Mouse (Mus musculus): ENCODE data around the gene Gm6899. TPM values are rescaled to one million over a fixed set of nuclear protein-coding genes. Genes with fewer than 3 reads are reported as not detected.

Gm6899 gene
- total and polyA plus RNA-seq, 3 experiments: 0.60 TPM; not detected in 2

DNA sequence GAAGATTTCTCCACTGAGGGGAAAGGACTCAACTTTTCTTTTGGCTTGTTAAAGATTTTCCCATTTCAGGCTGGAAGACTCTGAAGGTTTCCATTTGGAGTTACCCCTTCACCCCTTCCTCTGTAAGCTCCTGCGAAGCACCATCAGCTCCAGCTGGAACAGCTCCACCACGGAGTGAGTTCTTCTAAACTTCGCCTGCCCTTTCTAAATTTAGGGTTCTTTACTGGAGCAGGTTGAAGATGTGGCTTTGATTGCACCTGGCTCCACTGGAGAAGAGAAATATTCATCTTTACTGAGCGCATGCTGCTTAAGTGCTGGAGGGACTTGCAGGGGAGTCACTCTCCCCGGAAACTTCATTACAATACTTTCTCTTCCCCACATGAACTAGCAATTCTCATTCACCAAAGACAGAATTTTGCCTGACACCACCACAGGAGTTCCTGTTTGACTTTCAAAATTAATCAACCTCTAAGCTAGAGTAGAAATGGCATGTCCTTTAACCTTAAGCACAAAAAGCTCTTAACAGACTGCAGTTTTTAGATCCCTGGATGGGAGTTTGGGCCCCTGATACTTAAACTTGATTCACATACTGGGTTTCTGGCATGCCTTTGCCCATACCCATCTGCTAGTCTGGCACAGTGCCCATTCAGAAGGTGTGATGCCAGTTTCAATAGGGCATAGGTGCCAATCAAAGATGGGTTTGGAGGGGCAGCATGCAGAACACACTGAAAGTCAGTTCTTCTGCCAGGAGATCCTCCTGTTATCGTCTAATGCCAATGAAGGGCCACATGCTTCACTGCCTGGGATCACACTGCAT, 6.5 kb upstream of the Gm6899 start (continued):
- no peak for TF ChIP-seq ZKSCAN1 (IDR thresholded peaks at IDR 0.05; ENCODE audit: borderline replicate concordance, low read depth, low read length)
- TF ChIP-seq ZNF384 (IDR thresholded peaks at IDR 0.05; ENCODE audit: low read depth, low read length): peak; percentile 64
- peak; percentile 97 for TF ChIP-seq JUN (IDR thresholded peaks at IDR 0.05; ENCODE audit: insufficient read depth, low read depth, low read length)
- TF ChIP-seq USF2 (conservative IDR thresholded peaks at IDR 0.05; ENCODE audit: low read depth, low read length): no peak
- no peak for TF ChIP-seq CTCF (conservative IDR thresholded peaks at IDR 0.05 in 1 of 2, IDR thresholded peaks at IDR 0.05 in 1 of 2; ENCODE audit: low read depth in 2 of 2, low read length in 2 of 2)
- TF ChIP-seq USF1 (IDR thresholded peaks at IDR 0.05; ENCODE audit: low read depth, low read length): no peak
- peak; percentile 99 for TF ChIP-seq EP300 (IDR thresholded peaks at IDR 0.05; ENCODE audit: low read length)
- peak; percentile 93 for TF ChIP-seq TCF12 (IDR thresholded peaks at IDR 0.05; ENCODE audit: low read depth, low read length)
- TF ChIP-seq RCOR1 (conservative IDR thresholded peaks at IDR 0.05; ENCODE audit: low read depth, low read length): peak; percentile 99
- TF ChIP-seq ETS1 (conservative IDR thresholded peaks at IDR 0.05; ENCODE audit: low read depth, low read length): peak; percentile 95
- peak; percentile 63; the same call in 1 of the 2 replicates for TF ChIP-seq ZMIZ1 (IDR thresholded peaks at IDR 0.05; ENCODE audit: low read depth, low read length)

DNA sequence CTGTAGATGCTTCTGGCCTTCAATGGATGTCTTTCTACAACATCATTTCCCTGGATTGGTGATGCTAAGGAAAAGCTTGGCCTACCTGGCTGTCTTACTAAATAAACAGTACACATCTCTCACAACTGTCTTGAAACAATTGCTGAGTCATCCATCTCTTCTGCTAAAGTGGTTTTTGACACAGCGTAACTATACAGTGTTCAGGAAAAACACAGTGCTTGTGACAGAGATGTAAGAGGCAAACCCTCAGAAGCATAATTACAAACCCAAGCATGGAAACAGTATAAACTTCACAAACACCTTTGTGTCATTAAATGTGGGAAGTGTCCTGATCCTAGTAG, 5.9 kb upstream of the Gm6899 start:
- in situ Hi-C loops (cut with MboI; ENCODE audit: low pct_ligation_motif_present, low pct_unique_long_range_greater_than_20kb, low sequenced_read_pairs): no loop called here

DNA sequence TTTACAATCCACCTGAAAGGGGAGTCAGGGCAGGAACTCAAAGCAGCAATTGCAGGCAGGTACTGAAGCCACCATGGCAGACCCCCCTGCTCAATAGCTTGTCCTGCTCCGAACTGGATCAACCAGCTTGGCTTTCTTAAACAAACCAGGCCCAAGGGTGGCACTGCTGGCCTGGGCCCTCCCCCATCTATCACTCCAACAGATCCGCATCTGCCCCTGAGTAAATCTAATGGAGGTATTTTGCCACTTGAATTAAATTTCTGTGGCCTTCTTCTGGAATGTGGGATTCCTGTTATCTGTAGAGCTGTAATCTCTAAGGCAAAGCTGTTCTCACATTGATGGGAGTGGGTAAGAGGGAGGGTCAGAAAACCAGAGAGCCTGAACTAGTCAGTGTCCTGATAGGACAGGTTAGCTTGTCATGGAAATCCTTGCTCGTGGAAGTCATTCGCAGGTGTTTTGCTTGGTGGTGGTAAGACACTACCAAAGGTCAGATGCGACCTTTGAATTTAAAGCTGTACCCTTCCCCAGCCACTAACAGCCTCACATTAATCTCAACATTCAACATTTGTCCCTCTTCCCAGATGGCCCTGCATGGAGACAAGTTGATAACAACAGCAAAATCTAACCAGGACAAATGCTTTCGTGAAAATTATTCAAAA, 517 bp upstream of the Gm6899 start:
- in situ Hi-C loops (cut with MboI; ENCODE audit: low pct_ligation_motif_present, low pct_unique_long_range_greater_than_20kb, low sequenced_read_pairs): no loop called here
- H3K4me3 ChIP-seq (replicated peaks in 1 of 3; ENCODE audit: low read depth in 2 of 3, low read length in 2 of 3, poor library complexity in 1 of 3): peak overlapping the region; percentile 75 to 77 (median 75)
- peaks cover 5 to 27% of the 10 kb centered on the region in 2 experiments for H3K36me3 ChIP-seq (replicated peaks in 1 of 2; ENCODE audit: control insufficient read depth in 1 of 2, insufficient read depth in 1 of 2, low read length in 1 of 2)
- dilution Hi-C loops (cut with MboI; ENCODE audit: extremely low pct_ligation_motif_present, extremely low pct_unique_long_range_greater_than_20kb, low sequenced_read_pairs): no loop called here
- peak overlapping the region; percentile 89 for H3K4me2 ChIP-seq (ENCODE audit: insufficient read depth, low read depth, poor library complexity, severe bottlenecking)
- no peak overlapping the region for H3K27ac ChIP-seq (ENCODE audit: insufficient read depth, low read depth)
- peak; percentile 46 for DNase-seq (ENCODE audit: extremely low read depth)
- TF ChIP-seq CHD1 (IDR thresholded peaks at IDR 0.05; ENCODE audit: low read depth, low read length) (no peak), BHLHE40 (IDR thresholded peaks at IDR 0.05; ENCODE audit: low read depth, low read length) (no peak), SMC3 (IDR thresholded peaks at IDR 0.05; ENCODE audit: low read depth, low read length) (no peak), ZMIZ1 (IDR thresholded peaks at IDR 0.05; ENCODE audit: low read depth, low read length) (no peak), IRF4 (IDR thresholded peaks at IDR 0.05; ENCODE audit: low read depth, low read length) (no peak)
- no peaks in the 10 kb centered on the region for H3K9me3 ChIP-seq (replicated peaks; ENCODE audit: low read length)
- peak overlapping the region; percentile 76 for H3K9ac ChIP-seq (ENCODE audit: insufficient read depth, low read depth)
- H3K4me1 ChIP-seq (ENCODE audit: control insufficient read depth in 1 of 2, insufficient read depth in 2 of 2): peaks cover 0 to 53% of the 10 kb centered on the region in 2 experiments; a peak in 2 of 4 replicates
- H3K79me2 ChIP-seq (replicated peaks; ENCODE audit: control insufficient read depth, extremely low read depth, insufficient read depth, poor library complexity, severe bottlenecking): peaks cover 6% of the 10 kb centered on the region; the same call in 1 of the 2 replicates
- no peaks in the 10 kb centered on the region for H3K27me3 ChIP-seq (replicated peaks)

More for the DNA sequence above, 5.9 kb upstream of the Gm6899 start:
- Histone ChIP-seq H3K27me3 (replicated peaks) (no peaks in the 10 kb centered on the region), H3K4me3 (replicated peaks in 1 of 3; ENCODE audit: low read depth in 2 of 3, low read length in 2 of 3, poor library complexity in 1 of 3) (peak overlapping the region in 1 of 3 experiments; percentile 17), H3K4me2 (ENCODE audit: insufficient read depth, low read depth, poor library complexity, severe bottlenecking) (peak overlapping the region; percentile 97; the same call in 1 of the 2 replicates), H3K9me3 (replicated peaks; ENCODE audit: low read length) (no peaks in the 10 kb centered on the region), H3K27ac (ENCODE audit: insufficient read depth, low read depth) (peak overlapping the region; percentile 88), H3K36me3 (replicated peaks in 1 of 2; ENCODE audit: control insufficient read depth in 1 of 2, insufficient read depth in 1 of 2, low read length in 1 of 2) (peaks cover 5 to 55% of the 10 kb centered on the region in 2 experiments), H3K9ac (ENCODE audit: insufficient read depth, low read depth) (no peak overlapping the region), H3K79me2 (replicated peaks; ENCODE audit: control insufficient read depth, extremely low read depth, insufficient read depth, poor library complexity, severe bottlenecking) (no peaks in the 10 kb centered on the region; the same call in 1 of the 2 replicates), H3K4me1 (ENCODE audit: control insufficient read depth in 1 of 2, insufficient read depth in 2 of 2) (peaks cover 14 to 85% of the 10 kb centered on the region in 2 experiments)
- peak; percentile 54 for DNase-seq (ENCODE audit: extremely low read depth)
- TF ChIP-seq IRF4 (IDR thresholded peaks at IDR 0.05; ENCODE audit: low read depth, low read length) (no peak), TBP (conservative IDR thresholded peaks at IDR 0.05; ENCODE audit: low read depth, low read length) (no peak), MAFK (IDR thresholded peaks at IDR 0.05; ENCODE audit: insufficient replicate concordance, low read length) (peak; percentile 44; the same call in 1 of the 2 replicates), MXI1 (IDR thresholded peaks at IDR 0.05; ENCODE audit: low read depth, low read length) (no peak)
- dilution Hi-C loops (cut with MboI; ENCODE audit: extremely low pct_ligation_motif_present, extremely low pct_unique_long_range_greater_than_20kb, low sequenced_read_pairs): no loop called here
